Mouse (Mus musculus) heart, embryonic 13.5 days (tissue): ENCODE results near the gene Cdx2. TPM values are rescaled to one million over a fixed set of nuclear protein-coding genes. Genes with fewer than 3 reads are reported as not detected.

Experiments
- ATAC-seq: fragments of 200-750 bp; cut with Nextera tagmentation; 2 replicates; pipeline ENCODE4 v1.8.0; 2017; ENCODE audit warnings: moderate TSS enrichment; ENCODE audit not compliant: insufficient number of reproducible peaks, low FRiP score, low TSS enrichment; ENCODE audit errors: extremely low read depth
- H3K27ac ChIP-seq: fragments of 300-500 bp; sonication (generic); replicated peaks from 2 replicates; pipeline ENCODE4 v1.5.1; 2015; ENCODE audit warnings: moderate library complexity, mild to moderate bottlenecking, inconsistent platforms
- H3K27me3 ChIP-seq: fragments of 300-500 bp; sonication (generic); replicated peaks from 2 replicates; pipeline ENCODE4 v1.6.1; 2015; ENCODE audit warnings: mild to moderate bottlenecking, inconsistent platforms
- H3K36me3 ChIP-seq: fragments of 300-500 bp; sonication (generic); 2 replicates; pipeline ENCODE4 v1.6.1; 2015; ENCODE audit warnings: mild to moderate bottlenecking, inconsistent platforms
- H3K4me1 ChIP-seq: fragments of 300-500 bp; sonication (generic); 2 replicates; pipeline ENCODE4 v1.6.1; 2015; ENCODE audit warnings: inconsistent platforms
- H3K4me2 ChIP-seq: fragments of 300-500 bp; sonication (generic); 2 replicates; pipeline ENCODE4 v1.6.1; 2015; ENCODE audit warnings: inconsistent platforms, mild to moderate bottlenecking, moderate library complexity
- H3K4me3 ChIP-seq: fragments of 300-500 bp; sonication (generic); 2 replicates; pipeline ENCODE4 v1.5.1; 2015; ENCODE audit warnings: moderate library complexity, mild to moderate bottlenecking, inconsistent platforms
- H3K9ac ChIP-seq: fragments of 300-500 bp; sonication (generic); 2 replicates; pipeline ENCODE4 v1.6.1; 2015; ENCODE audit warnings: inconsistent platforms, mild to moderate bottlenecking, moderate library complexity
- H3K9me3 ChIP-seq: fragments of 300-500 bp; sonication (generic); 2 replicates; pipeline ENCODE4 v1.6.1; 2016; ENCODE audit warnings: inconsistent platforms
- WGBS: fragments of 180-500 bp; shearing (Covaris S2); methylation state at CpG from one replicate; pipeline ENCODE4 v1.1.7; 2015; ENCODE audit warnings: mixed read lengths; 5-methylcytosine and 5-hydroxymethylcytosine counted together
- polyA plus RNA-seq: library from polyadenylated mRNA; unstranded; fragments of >200 nt; fragmentation: Nextera tagmentation; extraction: Ambion mirVana; gene quantifications from 2 replicates; pipeline ENCODE4 v1.2.1, GENCODE M21; 2015

Cdx2 gene
- polyA plus RNA-seq, 1 experiment from 2014 or later = not detected

GRCm38 (mm10) chr5:147315432-147316075, 8.5 kb upstream of the Cdx2 start:
- H3K36me3 ChIP-seq = no peaks in the 10 kb centered on the region
- no peak overlapping the region for H3K9ac ChIP-seq
- no peak for ATAC-seq
- peak overlapping the region; percentile 46 for H3K4me2 ChIP-seq
- H3K9me3 ChIP-seq = no peaks in the 10 kb centered on the region
- H3K4me1 ChIP-seq = peaks cover 12% of the 10 kb centered on the region
- H3K27ac ChIP-seq = no peak overlapping the region
- H3K4me3 ChIP-seq = peak overlapping the region; percentile 34
- peaks cover 98% of the 10 kb centered on the region for H3K27me3 ChIP-seq
- WGBS = 1% methylated on average over 25 of the region's 25 CpGs

DNA sequence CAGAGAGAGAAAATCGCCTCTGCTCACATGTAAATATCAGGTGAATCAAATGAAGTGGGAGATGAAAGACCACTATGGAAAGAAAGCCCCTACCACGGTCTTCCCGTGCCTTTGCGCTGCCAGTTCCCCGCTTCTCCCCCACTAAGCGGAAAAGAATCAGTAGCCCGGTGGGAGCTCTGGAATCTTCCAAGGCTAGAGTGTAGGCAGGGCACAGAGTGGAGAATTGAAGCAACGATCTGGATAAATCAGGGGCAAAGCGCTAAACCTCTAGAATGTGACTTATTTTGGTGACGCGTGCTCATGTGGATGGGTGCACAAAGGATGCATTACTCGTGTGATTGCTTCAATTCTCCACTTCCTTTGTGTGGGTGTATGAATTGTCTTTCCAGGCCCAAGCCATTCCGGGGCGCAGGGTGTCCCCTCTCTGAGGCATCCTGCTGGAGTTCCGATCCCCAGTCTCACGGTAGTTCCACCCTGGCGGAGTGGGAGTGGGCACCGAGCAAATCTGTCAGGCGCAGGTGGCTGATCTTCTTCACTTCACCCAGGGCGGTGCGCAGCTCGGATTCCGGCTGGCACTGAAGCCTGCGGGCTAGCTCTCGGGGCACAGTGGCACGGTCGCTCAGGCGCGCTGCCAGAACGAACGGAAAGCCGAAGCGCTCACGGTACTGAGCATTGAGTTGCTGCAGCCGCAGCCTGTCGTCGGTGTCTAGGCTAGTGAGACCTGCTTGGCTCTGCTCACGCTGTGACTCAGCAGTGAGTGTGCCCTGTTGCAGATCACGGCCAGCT, 7.8 kb upstream of the Cdx2 start:
- H3K4me1 ChIP-seq = peaks cover 12% of the 10 kb centered on the region
- H3K4me2 ChIP-seq = peak overlapping the region; percentile 46
- H3K36me3 ChIP-seq = no peaks in the 10 kb centered on the region
- peaks cover 98% of the 10 kb centered on the region for H3K27me3 ChIP-seq
- no peak overlapping the region for H3K27ac ChIP-seq
- ATAC-seq = no peak
- peak overlapping the region; percentile 34 for H3K4me3 ChIP-seq
- H3K9me3 ChIP-seq = no peaks in the 10 kb centered on the region
- WGBS = 1% methylated on average over 39 of the region's 39 CpGs
- no peak overlapping the region for H3K9ac ChIP-seq

GRCm38 (mm10) chr5:147312830-147313685, 6.0 kb upstream of the Cdx2 start:
- Histone ChIP-seq H3K36me3 (no peaks in the 10 kb centered on the region), H3K9ac (no peak overlapping the region), H3K4me1 (peaks cover 12% of the 10 kb centered on the region), H3K4me3 (no peak overlapping the region), H3K27me3 (peaks cover 100% of the 10 kb centered on the region), H3K27ac (no peak overlapping the region), H3K4me2 (no peak overlapping the region), H3K9me3 (no peaks in the 10 kb centered on the region)
- WGBS = 3% methylated on average over 27 of the region's 27 CpGs
- no peak for ATAC-seq

DNA sequence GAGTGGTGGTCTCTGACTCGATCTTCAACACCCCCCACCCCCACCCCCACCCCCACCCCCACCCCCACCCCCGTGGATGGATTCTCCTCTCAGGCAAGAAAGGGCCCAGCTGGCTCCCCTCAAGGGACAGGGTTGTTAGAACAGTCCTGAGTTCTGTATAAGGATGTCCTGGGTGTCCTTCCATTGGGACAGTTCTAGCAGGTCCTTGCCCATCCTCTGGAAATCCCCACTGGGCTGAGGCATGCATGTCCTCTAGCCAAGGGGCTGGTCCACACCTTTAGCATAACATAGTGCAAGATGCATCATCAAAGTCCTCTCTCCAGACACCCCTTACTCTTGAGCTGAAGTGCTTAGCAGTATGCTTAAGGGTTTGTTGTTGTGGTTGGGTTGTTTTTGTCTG, 2.7 kb upstream of the Cdx2 start:
- no peak for ATAC-seq
- H3K9me3 ChIP-seq = no peaks in the 10 kb centered on the region
- peaks cover 100% of the 10 kb centered on the region for H3K27me3 ChIP-seq
- no peak overlapping the region for H3K4me3 ChIP-seq
- WGBS = 0% methylated on average over 2 of the region's 2 CpGs
- H3K36me3 ChIP-seq = no peaks in the 10 kb centered on the region
- H3K27ac ChIP-seq = no peak overlapping the region
- H3K4me1 ChIP-seq = peaks cover 17% of the 10 kb centered on the region
- H3K9ac ChIP-seq = no peak overlapping the region
- no peak overlapping the region for H3K4me2 ChIP-seq

DNA sequence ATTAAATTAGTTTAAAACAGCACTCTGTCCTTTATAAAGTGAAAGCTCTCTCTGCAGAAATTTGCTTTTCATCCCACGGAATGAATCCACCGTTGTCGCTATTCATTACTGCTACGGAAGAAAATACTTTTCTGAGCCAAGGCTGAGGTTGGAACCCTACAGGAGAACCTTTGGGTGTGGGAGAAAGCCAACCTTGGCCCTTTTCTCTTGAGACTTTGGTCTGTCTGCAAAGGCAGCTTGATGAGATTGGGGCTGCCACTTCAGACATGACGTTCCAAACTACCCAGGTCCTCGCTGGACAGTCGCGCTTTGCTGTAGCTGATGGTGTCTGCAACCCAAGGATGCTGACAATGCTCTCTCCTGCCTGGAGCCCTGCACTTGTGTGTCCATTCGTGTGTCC, 1.4 kb upstream of the Cdx2 start:
- no peaks in the 10 kb centered on the region for H3K36me3 ChIP-seq
- no peak for ATAC-seq

DNA sequence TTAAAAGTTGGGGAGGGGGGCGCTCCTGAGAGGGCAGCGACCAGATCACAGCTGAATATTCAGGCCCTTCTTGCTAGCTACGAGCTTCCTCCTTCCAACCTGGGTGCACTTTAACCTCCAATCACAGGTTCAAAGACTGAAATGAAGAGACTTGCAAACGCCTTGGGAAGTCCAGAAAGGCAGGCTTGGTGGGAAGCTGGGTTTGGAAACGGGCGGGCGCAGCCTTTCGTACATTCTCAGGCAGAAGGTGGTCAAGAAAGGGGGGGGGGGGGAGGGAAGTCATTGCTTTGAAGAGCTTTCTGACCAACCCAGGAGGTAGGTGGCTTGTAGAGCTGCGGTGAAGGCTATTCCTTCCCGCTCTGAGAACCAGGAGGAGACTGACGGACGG, 322 bp upstream of the Cdx2 start:
- no peaks in the 10 kb centered on the region for H3K9me3 ChIP-seq
- no peak overlapping the region for H3K4me2 ChIP-seq
- WGBS = 2% methylated on average over 12 of the region's 12 CpGs
- peaks cover 100% of the 10 kb centered on the region for H3K27me3 ChIP-seq
- no peak overlapping the region for H3K9ac ChIP-seq
- H3K27ac ChIP-seq = no peak overlapping the region
- peaks cover 20% of the 10 kb centered on the region for H3K4me1 ChIP-seq
- H3K4me3 ChIP-seq = no peak overlapping the region
- H3K36me3 ChIP-seq = no peaks in the 10 kb centered on the region
- ATAC-seq = no peak

More for the DNA sequence above, 1.4 kb upstream of the Cdx2 start:
- Histone ChIP-seq H3K4me1 (peaks cover 20% of the 10 kb centered on the region), H3K27me3 (peaks cover 100% of the 10 kb centered on the region), H3K9ac (no peak overlapping the region), H3K4me3 (no peak overlapping the region), H3K4me2 (no peak overlapping the region), H3K27ac (no peak overlapping the region), H3K9me3 (no peaks in the 10 kb centered on the region)
- 6% methylated on average over 9 of the region's 9 CpGs for WGBS

DNA sequence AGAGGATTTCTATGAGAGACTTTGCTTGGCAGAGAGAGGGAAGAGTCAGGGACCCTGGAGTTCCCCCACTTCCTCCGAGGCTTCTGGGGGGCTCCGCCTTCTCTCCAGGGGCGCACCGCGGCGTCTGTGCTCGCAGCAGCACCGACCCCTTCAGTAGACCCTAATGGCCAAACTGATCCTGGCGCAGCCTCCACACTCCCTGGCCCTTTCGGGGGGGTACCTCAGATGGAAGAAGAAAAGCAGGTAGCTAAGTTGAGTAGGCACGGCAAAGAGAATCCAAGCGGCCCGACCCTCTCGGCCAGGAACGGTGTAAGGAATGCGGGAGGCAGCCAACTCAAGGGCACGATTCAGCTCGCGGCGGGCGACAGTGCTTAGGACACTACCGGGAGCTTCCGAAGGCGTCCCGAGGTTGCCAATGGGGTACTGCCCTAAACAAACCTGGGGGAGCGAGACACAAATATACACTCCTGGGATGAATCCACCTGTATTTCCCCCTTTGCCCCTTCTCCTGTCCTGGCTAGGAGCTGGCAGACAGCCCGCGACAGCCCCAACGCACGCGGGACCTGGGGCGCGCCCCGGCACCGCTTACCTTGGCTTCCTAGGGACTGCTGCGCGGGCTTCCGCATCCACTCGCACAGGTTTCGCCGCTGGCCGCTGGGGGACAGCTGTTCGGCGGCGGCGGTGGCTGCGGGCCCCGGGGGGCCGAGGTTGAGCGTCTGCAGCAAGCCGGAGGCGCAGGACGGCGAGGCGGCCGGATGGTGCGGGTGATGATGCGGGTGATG, 1.0 kb downstream of the Cdx2 start:
- no peaks in the 10 kb centered on the region for H3K36me3 ChIP-seq
- no peaks in the 10 kb centered on the region for H3K9me3 ChIP-seq
- no peak for ATAC-seq
- H3K4me3 ChIP-seq = peak overlapping the region; percentile 26
- H3K4me1 ChIP-seq = peaks cover 27% of the 10 kb centered on the region
- no peak overlapping the region for H3K9ac ChIP-seq
- no peak overlapping the region for H3K27ac ChIP-seq
- WGBS = under 1% methylated on average over 50 of the region's 58 CpGs
- H3K4me2 ChIP-seq = peak overlapping the region; percentile 45
- H3K27me3 ChIP-seq = peaks cover 100% of the 10 kb centered on the region

GRCm38 (mm10) chr5:147305166-147305565, 1.9 kb downstream of the Cdx2 start:
- Histone ChIP-seq H3K4me1 (peaks cover 32% of the 10 kb centered on the region), H3K4me3 (0 out of 2 replicates have a peak overlapping the region, but pooled peaks have one; percentile 17), H3K9me3 (no peaks in the 10 kb centered on the region), H3K27me3 (peaks cover 100% of the 10 kb centered on the region), H3K4me2 (peak overlapping the region; percentile 18; the same call in 1 of the 2 replicates), H3K9ac (no peak overlapping the region), H3K36me3 (no peaks in the 10 kb centered on the region), H3K27ac (no peak overlapping the region)
- under 1% methylated on average over 16 of the region's 16 CpGs for WGBS
- ATAC-seq = no peak

DNA sequence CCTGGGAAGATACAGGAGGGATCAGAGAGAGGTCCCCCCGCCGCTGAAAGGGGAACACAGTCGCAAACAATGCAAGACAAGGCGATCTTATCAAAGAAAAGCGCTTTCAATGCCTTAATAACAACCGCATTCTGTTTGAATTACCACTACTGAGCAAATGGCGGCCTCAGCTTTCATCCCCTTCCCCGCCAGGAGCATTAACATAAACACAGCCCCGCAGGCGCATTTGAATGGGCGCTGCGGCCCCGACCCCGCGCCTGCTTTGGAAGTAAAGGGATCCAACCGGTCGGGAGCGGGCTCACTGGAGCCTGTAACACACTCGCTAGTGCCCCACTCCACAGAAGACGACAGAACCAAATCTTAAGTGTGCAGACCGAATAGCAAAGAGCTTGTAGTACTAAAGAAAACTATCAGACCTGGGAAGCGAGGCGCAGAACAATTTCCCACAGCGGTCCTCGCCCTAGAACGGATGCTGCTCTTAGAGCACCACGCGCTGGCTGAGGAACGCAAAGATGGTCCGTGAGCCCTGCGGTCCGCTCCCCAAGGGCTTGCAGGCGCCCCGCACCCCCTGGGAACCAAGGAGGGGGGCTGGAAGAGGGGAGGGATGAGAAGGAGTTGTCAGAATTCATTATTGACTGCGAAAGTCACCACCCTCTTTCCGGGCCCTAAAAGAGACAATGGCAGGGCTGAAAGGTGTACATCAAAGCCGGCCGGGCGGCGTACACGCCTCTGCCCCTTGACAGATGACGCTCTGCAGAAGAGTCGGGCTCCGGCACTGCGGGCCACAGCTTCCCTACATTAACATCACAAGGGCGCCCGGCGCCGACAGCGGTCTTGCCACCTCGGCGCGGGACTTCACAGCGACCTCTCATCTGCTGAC, 2.6 kb downstream of the Cdx2 start:
- Histone ChIP-seq H3K4me2 (peak overlapping the region; percentile 18; the same call in 1 of the 2 replicates), H3K36me3 (no peaks in the 10 kb centered on the region), H3K4me1 (peaks cover 39% of the 10 kb centered on the region), H3K27me3 (peaks cover 100% of the 10 kb centered on the region), H3K9me3 (no peaks in the 10 kb centered on the region), H3K27ac (no peak overlapping the region), H3K4me3 (0 out of 2 replicates have a peak overlapping the region, but pooled peaks have one; percentile 17), H3K9ac (no peak overlapping the region)
- under 1% methylated on average over 54 of the region's 54 CpGs for WGBS
- ATAC-seq = no peak

DNA sequence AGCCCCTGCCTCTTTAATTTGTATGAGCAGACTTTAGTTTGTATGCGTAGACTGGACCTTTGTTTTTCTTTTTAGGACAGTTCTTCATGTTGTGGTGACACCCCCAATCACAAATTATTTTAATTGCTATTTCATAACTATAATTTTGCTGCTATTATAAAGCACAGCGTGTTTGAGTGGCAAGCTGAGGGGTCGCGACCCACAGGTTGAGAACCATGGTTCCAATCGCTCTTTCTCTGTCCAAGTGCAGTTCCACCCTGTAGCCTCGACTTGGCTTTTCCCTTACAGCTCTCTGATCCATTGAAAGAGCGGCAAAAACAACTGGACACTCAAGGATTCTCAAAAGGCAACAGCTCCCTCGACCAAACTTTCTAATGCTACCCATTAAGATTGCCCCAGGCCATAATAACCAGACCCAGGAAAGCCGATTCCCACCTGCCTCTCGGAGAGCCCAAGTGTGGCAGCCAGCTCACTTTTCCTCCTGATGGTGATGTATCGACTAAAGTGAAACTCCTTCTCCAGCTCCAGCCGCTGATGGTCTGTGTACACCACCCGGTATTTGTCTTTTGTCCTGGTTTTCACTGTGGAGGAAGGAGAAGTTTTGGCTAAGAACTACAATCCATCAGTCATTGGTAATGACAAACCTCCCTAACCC, 4.2 kb downstream of the Cdx2 start:
- Histone ChIP-seq H3K27ac (no peak overlapping the region), H3K9me3 (no peaks in the 10 kb centered on the region), H3K4me2 (no peak overlapping the region), H3K27me3 (peaks cover 100% of the 10 kb centered on the region), H3K36me3 (no peaks in the 10 kb centered on the region), H3K4me3 (no peak overlapping the region), H3K9ac (no peak overlapping the region), H3K4me1 (peaks cover 42% of the 10 kb centered on the region)
- 5% methylated on average over 13 of the region's 13 CpGs for WGBS
- ATAC-seq = no peak
